Mouse (Mus musculus) left cerebral cortex, postnatal 36 days (tissue): Measurements from ENCODE around the gene Carnmt1. TPM values are rescaled to one million over a fixed set of nuclear protein-coding genes. Genes with fewer than 3 reads are reported as not detected.

Experiments used
- total RNA-seq, 2 experiments: library from RNA; stranded (reverse); gene quantifications; 2 replicates each; pipeline ENCODE4 v1.2.3; 2021

Gene Carnmt1
- total RNA-seq, 2 experiments from 2014 or later = 9.7 to 13.9 TPM

Other genes with a start within 250 kb of the Carnmt1 start
- gene Ostf1, start 38.9 kb upstream of the Carnmt1 start, total RNA-seq = 10 to 100 TPM; 13.6 to 16.8 TPM
- gene Nmrk1, start 38.8 kb upstream of the Carnmt1 start, total RNA-seq = 1 to 10 TPM; 4.8 TPM
- gene D030056L22Rik, start 42.4 kb downstream of the Carnmt1 start, total RNA-seq = 10 to 100 TPM; 22.3 to 26.0 TPM
- gene Trpm6, start 79.2 kb downstream of the Carnmt1 start, total RNA-seq = under 1 TPM; 0.39 to 0.59 TPM